Mouse (Mus musculus): Measurements from ENCODE around the gene Chrm1.

The Chrm1 gene

DNA sequence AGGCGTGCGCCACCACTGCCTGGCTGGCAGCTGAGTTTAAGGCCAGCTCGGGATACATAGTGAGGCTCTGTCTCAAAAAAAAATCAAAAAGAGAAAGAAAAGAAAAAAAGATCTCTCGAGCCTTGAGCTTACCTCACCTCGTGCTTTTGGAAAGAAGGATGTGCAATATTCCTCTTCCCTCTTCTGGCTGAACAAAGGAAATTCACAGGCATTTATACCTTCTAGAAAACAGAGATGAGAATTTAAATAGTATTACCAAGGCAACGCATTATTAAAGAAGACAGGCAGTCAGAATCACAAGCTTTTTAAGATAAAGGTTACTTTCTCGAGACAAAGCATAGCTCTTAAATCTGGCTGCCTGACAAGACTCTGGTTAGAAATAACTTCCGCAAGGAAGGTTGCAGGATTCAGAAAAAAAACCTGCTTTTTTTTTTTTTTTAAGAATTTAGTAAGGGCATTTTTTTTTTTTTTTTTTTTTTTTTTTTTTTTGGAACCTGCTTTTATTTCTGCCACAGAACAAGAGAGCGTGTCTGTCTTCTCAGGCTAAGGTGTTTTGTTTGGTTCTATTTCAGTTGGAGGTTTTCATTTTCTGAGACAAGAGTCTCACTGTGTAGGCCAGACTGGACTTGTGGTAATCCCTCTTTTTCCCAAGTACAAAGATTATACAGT, 28.4 kb downstream of the Chrm1 start:
- no peak for DNase-seq

DNA sequence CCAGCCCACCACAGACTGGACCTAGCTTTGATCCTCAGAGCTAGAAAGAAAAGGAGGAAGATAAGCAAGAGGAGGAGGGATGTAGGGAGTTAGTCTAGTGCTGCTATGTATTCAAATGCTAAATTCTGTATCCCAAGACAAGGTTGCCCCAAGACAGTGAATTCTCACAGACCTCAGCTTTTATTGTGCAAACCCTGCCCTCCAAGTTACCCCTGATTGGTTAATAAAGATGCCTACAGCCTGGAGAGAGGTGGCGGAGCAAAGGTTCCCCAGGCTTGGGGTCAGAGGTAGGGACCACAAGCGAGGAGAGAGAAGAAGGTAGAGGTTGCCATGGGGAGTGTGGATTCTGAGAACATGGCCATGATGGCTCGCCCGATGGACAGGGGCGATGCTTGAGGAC, 29.2 kb downstream of the Chrm1 start:
- no peak for DNase-seq

GRCm38 (mm10) chr19:8695330-8695729, 31.7 kb downstream of the Chrm1 start:
- peak; percentile 36 to 56 for DNase-seq

DNA sequence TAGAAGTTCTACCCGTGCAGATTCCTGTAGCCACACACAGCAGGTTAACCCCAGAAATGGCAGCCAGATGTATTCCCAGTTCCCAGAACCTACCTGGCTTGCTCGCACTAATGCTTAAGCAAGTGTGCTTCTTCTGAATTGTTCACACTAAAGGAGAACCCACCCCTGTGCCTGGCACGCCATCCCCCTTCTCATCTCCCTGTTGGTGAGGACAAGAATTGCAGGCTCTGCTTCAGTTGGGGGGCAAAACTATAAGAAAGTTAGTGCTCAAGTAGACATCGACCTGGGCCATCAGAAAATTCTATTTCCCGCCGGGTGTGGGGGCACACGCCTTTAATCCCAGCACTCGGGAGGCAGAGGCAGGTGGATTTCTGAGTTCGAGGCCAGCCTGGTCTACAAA, 36.1 kb downstream of the Chrm1 start:
- no peak for DNase-seq

GRCm38 (mm10) chr19:8702458-8702857, 38.9 kb downstream of the Chrm1 start:
- no peak for DNase-seq

DNA sequence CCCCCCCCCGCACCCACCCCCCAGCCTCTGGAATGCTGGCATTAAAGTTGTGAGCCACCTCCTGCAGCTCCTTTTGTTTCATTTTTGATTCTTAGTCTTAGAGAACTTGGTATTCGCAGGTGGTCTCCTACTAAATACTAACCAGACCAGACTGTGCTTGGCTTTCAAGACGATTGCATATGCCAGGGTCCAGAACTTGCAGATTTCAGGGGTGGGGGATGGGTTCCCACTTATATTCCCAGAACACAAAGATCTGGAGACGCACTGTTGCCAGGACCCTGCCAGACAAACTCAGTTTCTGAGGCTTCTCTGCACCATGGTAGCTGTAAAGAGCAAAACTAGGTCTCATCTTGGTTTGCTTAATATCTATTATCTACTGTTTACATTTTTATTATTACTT, 40.0 kb downstream of the Chrm1 start:
- DNase-seq = no peak

DNA sequence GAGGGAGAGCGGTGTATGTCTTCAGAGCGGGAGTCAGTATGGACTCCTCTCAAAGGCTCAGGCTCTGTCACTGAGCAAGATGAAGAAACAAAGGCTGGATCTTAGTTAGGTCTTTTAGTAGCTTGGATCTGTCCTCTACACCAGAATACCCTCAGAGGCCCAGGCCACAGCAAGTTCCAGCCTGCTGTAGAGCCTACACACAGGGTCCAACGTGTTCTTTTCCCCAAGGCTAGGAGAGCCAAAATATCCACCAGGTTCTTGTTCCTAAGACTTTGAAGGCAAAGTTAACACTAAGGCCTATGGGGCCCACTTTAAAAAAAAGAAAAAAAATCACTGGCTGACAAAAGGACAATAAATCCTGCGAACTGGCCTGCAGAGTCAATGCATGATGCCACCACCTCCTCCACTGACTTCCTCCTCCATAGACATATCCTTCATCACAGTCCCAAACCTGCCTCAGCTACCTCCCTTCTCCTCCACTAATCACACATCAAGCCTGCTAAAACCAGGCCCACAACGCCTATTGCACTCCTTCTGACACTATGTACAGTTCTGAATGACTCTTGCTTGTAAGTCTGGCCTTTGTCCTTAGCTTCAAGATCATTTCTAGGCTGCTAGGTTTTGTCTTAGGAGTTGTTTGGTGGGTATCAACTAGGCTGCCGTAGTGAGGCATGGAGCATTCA, 41.6 kb downstream of the Chrm1 start:
- no peak for DNase-seq

GRCm38 (mm10) chr19:8706132-8706667, 42.6 kb downstream of the Chrm1 start:
- no peak for DNase-seq

DNA sequence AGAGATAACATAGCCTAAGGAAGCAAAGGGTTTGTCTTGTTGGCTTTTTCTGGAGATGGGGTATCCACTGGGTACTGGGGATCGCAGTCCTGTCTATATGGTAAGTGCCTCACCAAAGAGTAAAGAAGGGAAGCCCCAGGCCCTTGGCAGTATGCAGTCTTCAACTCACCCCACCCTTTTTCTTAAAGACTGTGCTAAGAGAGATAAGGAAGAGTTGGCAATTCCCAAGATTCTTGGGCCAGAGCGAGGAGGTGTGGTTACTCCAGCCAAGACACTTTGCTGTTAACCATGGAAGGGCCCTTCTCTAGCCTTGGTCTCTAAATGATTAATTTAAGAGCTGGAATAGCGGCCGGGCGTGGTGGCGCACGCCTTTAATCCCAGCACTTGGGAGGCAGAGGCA, 43.3 kb downstream of the Chrm1 start:
- no peak for DNase-seq

GRCm38 (mm10) chr19:8708954-8709353, 45.4 kb downstream of the Chrm1 start:
- DNase-seq = no peak

- DNase-seq = no peak
These were observed 46.5 kb downstream of the Chrm1 start for GRCm38 (mm10) chr19:8710057-8710456.

DNA sequence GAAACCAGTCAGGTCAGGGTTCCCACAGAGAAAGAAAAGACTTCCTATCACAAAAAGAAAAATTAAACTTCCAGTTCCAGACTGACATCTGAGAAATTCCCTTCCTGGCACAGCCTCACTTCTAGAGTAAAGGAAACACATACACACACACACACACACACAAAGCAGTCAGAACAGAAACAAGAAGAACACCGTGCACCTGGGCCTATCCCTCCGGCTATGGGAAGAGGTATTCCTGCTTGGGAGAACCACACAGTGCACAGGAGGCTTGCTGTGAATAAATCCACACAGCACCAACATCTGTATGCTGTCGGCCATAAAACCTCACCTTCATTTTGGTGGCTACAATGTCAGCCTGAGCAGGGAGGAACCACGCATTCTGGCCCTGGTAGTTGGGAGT, 47.9 kb downstream of the Chrm1 start:
- no peak for DNase-seq

DNA sequence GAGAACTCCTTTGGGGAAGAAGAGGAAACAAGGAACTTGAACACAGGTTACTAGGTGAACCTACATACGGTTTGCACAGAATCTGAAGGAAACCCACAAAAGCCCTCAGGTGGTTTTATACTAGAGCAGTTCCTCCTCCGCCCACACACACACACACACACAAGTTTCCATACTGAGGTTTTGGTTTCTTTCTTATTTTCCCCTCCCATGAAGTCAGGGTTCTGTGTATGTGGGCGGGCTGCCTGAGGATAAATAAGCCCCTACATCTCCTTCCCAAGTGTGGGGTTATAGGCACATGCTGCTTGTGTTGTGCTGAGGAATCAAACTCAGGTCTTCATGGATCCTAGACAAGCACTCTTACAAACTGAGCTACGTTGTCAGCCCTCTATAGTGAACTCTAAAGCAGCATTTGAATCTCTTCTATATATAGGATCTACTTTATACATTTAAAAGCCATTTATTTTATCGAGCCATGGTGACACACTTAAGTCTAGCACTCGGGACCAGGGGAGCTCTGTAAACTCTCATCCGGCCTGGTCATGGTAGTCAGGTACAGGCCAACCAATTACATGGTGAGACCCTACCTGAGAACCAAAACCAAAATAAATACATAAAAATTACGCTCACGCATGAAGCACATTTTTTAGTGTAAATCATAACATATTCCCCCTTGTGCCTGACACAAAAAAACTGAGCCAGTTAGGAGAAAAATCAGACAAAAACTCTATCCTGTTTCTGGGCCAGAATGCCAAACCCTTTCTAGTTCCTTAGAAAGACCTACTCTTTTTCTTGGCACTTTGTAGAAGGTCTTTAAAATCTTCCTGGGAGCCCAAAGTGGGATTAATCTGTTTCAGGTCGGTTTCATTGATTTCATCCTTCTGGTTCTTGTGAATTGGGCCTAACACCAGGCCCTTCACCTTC, 48.6 kb downstream of the Chrm1 start:
- DNase-seq = peak; percentile 27 to 62

- peak; percentile 49 to 74 for DNase-seq
These were observed 49.3 kb downstream of the Chrm1 start for GRCm38 (mm10) chr19:8712870-8713305.

DNA sequence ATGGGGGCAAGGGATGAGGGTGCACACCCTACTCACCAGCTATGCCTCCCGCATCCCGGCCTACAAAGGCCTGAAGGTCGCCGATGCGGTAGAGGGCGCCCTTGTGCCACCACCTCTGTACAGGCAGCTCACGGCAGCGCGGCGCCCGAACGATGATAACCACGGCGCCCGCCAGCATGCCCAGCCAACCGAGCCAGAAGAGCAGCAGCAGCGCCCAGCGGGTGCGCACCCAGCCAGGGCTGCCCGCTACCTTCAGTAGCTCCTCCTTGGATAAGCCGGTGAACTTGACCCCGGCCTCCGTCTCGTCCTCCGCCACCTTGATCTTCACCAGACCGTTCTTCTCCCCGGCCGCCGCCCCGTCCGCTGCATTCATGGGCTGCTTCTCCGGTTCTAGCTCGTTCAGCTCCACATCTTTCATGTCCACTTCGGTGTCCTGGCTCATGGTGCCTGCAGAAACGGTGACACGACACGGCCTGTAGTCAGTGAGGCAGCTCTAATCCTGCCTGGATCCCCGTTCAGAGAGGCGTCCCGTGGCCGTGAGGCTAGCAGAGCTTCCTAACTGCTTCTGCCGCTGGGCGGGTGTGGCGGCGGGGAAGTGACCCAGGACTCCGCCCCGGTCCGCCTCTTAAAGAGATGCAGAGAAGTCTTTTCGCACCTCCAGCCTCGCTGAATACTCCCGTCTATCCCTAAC, 49.9 kb downstream of the Chrm1 start:
- peak; percentile 88 to 93 for DNase-seq

DNA sequence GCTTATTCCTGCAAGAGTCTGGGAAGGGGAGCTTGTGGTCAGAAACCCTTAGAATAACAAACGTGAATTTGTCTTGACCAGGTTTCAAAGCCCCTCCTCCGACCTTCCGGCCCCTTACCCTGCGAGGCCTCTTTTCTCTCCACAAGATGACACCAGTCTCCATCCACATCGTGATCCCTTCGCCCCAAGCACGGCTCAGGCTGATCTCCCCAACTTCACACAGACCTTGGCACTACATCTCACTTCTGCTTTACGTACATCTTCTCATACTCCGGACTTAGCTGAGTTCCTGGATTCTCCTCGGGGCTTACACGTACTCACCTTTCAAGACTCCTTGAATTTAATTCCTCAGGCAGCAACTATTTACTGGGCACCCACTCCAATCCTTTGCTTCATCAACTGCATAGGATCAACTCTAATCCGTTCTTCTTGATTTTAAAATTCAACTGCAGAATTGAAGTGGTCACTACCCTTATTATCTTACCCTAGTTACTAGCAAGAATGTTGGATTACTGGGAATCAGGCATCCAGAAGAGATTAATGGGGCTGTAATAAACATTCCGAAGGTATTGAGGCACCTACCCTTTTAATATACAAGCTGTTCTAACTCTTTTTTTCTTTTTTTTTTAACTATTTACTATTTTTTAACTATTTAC, 50.5 kb downstream of the Chrm1 start:
- no peak for DNase-seq

- no peak for DNase-seq
These were observed 51.3 kb downstream of the Chrm1 start for GRCm38 (mm10) chr19:8714653-8715481.

DNA sequence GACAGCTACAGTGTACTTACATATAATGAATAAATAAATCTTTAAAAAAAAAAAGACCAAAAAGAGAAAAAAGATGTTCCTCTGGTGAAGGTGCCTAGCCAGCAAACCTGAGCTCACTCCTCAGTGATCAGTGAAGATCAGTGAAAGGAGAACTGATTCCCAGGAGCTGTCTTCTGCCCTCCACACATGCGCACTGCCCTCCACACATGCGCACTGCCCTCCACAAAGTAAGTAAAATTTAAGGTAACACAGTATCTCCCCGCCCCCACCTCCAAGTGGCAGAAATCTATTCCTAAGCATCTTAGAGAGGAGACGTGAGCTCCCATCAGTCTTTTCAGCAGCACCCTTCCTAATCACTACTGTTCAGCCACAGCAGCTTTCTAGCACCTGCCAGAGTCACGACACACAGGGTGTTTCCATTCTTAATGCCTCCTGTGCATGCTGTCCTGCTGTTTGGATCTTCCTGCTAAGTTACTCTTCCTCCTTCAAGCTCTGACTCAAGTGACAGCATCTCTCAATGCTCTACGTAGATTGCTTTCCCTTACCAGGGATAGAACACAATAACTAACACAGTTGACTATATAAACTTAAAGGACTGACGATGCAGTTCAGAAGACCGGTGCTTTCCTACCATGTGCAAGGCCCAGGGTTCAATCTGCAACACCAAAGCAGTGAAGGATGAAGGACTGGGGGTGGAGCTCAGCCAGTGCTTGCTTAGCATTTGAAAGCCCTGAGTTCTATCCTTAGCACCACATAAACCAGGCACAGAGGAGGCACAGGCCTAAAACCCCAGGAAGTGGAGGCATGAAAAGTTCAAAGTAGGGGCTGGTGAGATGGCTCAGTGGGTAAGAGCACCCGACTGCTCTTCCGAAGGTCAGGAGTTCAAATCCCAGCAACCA, 52.5 kb downstream of the Chrm1 start:
- DNase-seq = no peak

DNA sequence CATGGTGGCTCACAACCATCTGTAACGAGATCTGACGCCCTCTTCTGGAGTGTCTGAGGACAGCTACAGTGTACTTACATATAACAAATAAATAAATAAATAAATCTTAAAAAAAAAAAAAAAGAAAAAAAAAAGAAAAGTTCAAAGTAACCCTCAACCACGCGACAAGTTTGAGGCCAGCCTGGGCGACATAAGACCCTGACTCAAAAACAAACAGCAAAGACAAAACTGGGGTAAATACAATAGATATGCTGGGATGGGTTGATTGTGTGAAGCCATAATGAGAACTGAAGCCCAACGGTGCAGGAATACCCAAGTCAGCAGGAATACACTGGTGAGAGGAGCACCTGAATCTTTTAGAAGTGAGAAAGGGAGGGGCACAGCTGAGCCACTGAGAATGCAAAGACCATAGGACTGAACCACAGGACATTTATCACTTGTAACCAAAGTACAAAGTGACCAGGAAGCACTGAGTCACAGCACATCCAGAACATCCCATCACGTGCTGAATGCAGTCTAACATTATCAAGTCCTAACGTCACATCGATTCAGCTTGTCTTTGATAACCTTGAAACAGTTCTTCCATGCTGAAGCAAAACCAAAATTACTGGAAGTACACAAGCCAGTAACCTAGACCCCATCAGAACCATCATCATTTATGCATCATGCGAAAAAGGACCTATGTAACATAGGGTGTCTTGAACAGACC, 53.3 kb downstream of the Chrm1 start:
- DNase-seq = no peak
